Mouse (Mus musculus): ENCODE results near the gene Cib1. TPM values are rescaled to one million over a fixed set of nuclear protein-coding genes. Genes with fewer than 3 reads are reported as not detected.
A peak's percentile ranks its signal among the peaks of the same experiment; 100 is the strongest.

The Cib1 gene
- polyA plus RNA-seq, 1 experiment from 2014 or later = 55.0 TPM

GRCm38 (mm10) chr7:80244851-80245250, 12.2 kb upstream of the Cib1 start:
- 95% methylated on average over 4 of the region's 4 CpGs for WGBS
- no peaks in the 10 kb centered on the region for H3K9me3 ChIP-seq (ENCODE audit: control insufficient read depth, low read length)
- H3K4me2 ChIP-seq = no peak overlapping the region
- no peaks in the 10 kb centered on the region for H3K27me3 ChIP-seq (ENCODE audit: control insufficient read depth, insufficient read depth, low read length)
- no peak for ATAC-seq (ENCODE audit: low FRiP score)
- no peak overlapping the region for H3K4me3 ChIP-seq (ENCODE audit: low read depth, low read length)
- no peaks in the 10 kb centered on the region for H3K4me1 ChIP-seq (ENCODE audit: control insufficient read depth, insufficient read depth, low read length)
- 0 out of 2 replicates have a peak, but pooled peaks cover 2% of the 10 kb centered on the region for H3K36me3 ChIP-seq (ENCODE audit: control insufficient read depth, insufficient read depth, low read length)
- no peak overlapping the region for H3K27ac ChIP-seq (ENCODE audit: low read depth, low read length)
- DNase-seq (ENCODE audit: low spot score, missing footprints) = no peak
- H3K9ac ChIP-seq (ENCODE audit: low read length) = no peak overlapping the region

GRCm38 (mm10) chr7:80241661-80242060, 9.0 kb upstream of the Cib1 start:
- peaks cover 5% of the 10 kb centered on the region; the same call in 1 of the 2 replicates for H3K36me3 ChIP-seq (ENCODE audit: control insufficient read depth, insufficient read depth, low read length)
- no peak overlapping the region for H3K9ac ChIP-seq (ENCODE audit: low read length)
- no peaks in the 10 kb centered on the region for H3K27me3 ChIP-seq (ENCODE audit: control insufficient read depth, insufficient read depth, low read length)
- H3K4me3 ChIP-seq (ENCODE audit: low read depth, low read length) = no peak overlapping the region
- WGBS = 88% methylated on average over 4 of the region's 4 CpGs
- no peak overlapping the region for H3K4me2 ChIP-seq
- no peak for DNase-seq (ENCODE audit: low spot score, missing footprints)
- no peaks in the 10 kb centered on the region for H3K9me3 ChIP-seq (ENCODE audit: control insufficient read depth, low read length)
- no peaks in the 10 kb centered on the region for H3K4me1 ChIP-seq (ENCODE audit: control insufficient read depth, insufficient read depth, low read length)
- ATAC-seq (ENCODE audit: low FRiP score) = no peak
- no peak overlapping the region for H3K27ac ChIP-seq (ENCODE audit: low read depth, low read length)

- H3K4me2 ChIP-seq = no peak overlapping the region
- no peak overlapping the region for H3K27ac ChIP-seq (ENCODE audit: low read depth, low read length)
- no peak overlapping the region for H3K9ac ChIP-seq (ENCODE audit: low read length)
- H3K36me3 ChIP-seq (ENCODE audit: control insufficient read depth, insufficient read depth, low read length) = peaks cover 5% of the 10 kb centered on the region; the same call in 1 of the 2 replicates
- no peak for ATAC-seq (ENCODE audit: low FRiP score)
- H3K27me3 ChIP-seq (ENCODE audit: control insufficient read depth, insufficient read depth, low read length) = no peaks in the 10 kb centered on the region
- no peak for DNase-seq (ENCODE audit: low spot score, missing footprints)
- H3K4me1 ChIP-seq (ENCODE audit: control insufficient read depth, insufficient read depth, low read length) = peaks cover 5% of the 10 kb centered on the region; the same call in 1 of the 2 replicates
- WGBS = 90% methylated on average over 10 of the region's 10 CpGs
- H3K4me3 ChIP-seq (ENCODE audit: low read depth, low read length) = no peak overlapping the region
- no peaks in the 10 kb centered on the region for H3K9me3 ChIP-seq (ENCODE audit: control insufficient read depth, low read length)
Observed at GRCm38 (mm10) chr7:80238542-80238941, 5.9 kb upstream of the Cib1 start.

GRCm38 (mm10) chr7:80233799-80234198, 1.2 kb upstream of the Cib1 start:
- WGBS = 81% methylated on average over 9 of the region's 9 CpGs
- Histone ChIP-seq H3K4me2 (no peak overlapping the region; the same call in 1 of the 2 replicates), H3K27ac (ENCODE audit: low read depth, low read length) (no peak overlapping the region), H3K9me3 (ENCODE audit: control insufficient read depth, low read length) (no peaks in the 10 kb centered on the region), H3K4me3 (ENCODE audit: low read depth, low read length) (no peak overlapping the region), H3K4me1 (ENCODE audit: control insufficient read depth, insufficient read depth, low read length) (peaks cover 9% of the 10 kb centered on the region; the same call in 1 of the 2 replicates), H3K9ac (ENCODE audit: low read length) (no peak overlapping the region), H3K27me3 (ENCODE audit: control insufficient read depth, insufficient read depth, low read length) (no peaks in the 10 kb centered on the region), H3K36me3 (ENCODE audit: control insufficient read depth, insufficient read depth, low read length) (peaks cover 3% of the 10 kb centered on the region; the same call in 1 of the 2 replicates)
- ATAC-seq (ENCODE audit: low FRiP score) = no peak
- DNase-seq (ENCODE audit: low spot score, missing footprints) = no peak

GRCm38 (mm10) chr7:80231971-80232488, 583 bp downstream of the Cib1 start:
- H3K9me3 ChIP-seq (ENCODE audit: control insufficient read depth, low read length) = no peaks in the 10 kb centered on the region
- peak overlapping the region; percentile 55 for H3K9ac ChIP-seq (ENCODE audit: low read length)
- WGBS = under 1% methylated on average over 29 of the region's 29 CpGs
- H3K27me3 ChIP-seq (ENCODE audit: control insufficient read depth, insufficient read depth, low read length) = no peaks in the 10 kb centered on the region
- peak overlapping the region; percentile 58 for H3K4me3 ChIP-seq (ENCODE audit: low read depth, low read length)
- no peak overlapping the region for H3K27ac ChIP-seq (ENCODE audit: low read depth, low read length)
- peaks cover 4% of the 10 kb centered on the region; the same call in 1 of the 2 replicates for H3K36me3 ChIP-seq (ENCODE audit: control insufficient read depth, insufficient read depth, low read length)
- no peak; the same call in 1 of the 2 replicates for ATAC-seq (ENCODE audit: low FRiP score)
- peak; percentile 88 for DNase-seq (ENCODE audit: low spot score, missing footprints)
- peaks cover 9% of the 10 kb centered on the region; the same call in 1 of the 2 replicates for H3K4me1 ChIP-seq (ENCODE audit: control insufficient read depth, insufficient read depth, low read length)
- peak overlapping the region; percentile 81 for H3K4me2 ChIP-seq

GRCm38 (mm10) chr7:80230196-80230595, 2.4 kb downstream of the Cib1 start:
- ATAC-seq (ENCODE audit: low FRiP score) = no peak
- Histone ChIP-seq H3K4me2 (no peak overlapping the region), H3K27ac (ENCODE audit: low read depth, low read length) (no peak overlapping the region), H3K36me3 (ENCODE audit: control insufficient read depth, insufficient read depth, low read length) (peaks cover 11% of the 10 kb centered on the region), H3K4me1 (ENCODE audit: control insufficient read depth, insufficient read depth, low read length) (peaks cover 9% of the 10 kb centered on the region; the same call in 1 of the 2 replicates), H3K9ac (ENCODE audit: low read length) (no peak overlapping the region), H3K4me3 (ENCODE audit: low read depth, low read length) (no peak overlapping the region), H3K9me3 (ENCODE audit: control insufficient read depth, low read length) (no peaks in the 10 kb centered on the region), H3K27me3 (ENCODE audit: control insufficient read depth, insufficient read depth, low read length) (no peaks in the 10 kb centered on the region)
- no peak for DNase-seq (ENCODE audit: low spot score, missing footprints)
- WGBS = 63% methylated on average over 6 of the region's 6 CpGs

- H3K9me3 ChIP-seq (ENCODE audit: control insufficient read depth, low read length) = no peaks in the 10 kb centered on the region
- peaks cover 4% of the 10 kb centered on the region; the same call in 1 of the 2 replicates for H3K4me1 ChIP-seq (ENCODE audit: control insufficient read depth, insufficient read depth, low read length)
- H3K27ac ChIP-seq (ENCODE audit: low read depth, low read length) = no peak overlapping the region
- H3K4me2 ChIP-seq = no peak overlapping the region
- WGBS = 95% methylated on average over 4 of the region's 4 CpGs
- no peak overlapping the region for H3K4me3 ChIP-seq (ENCODE audit: low read depth, low read length)
- DNase-seq (ENCODE audit: low spot score, missing footprints) = no peak
- ATAC-seq (ENCODE audit: low FRiP score) = no peak
- H3K9ac ChIP-seq (ENCODE audit: low read length) = no peak overlapping the region
- no peaks in the 10 kb centered on the region for H3K27me3 ChIP-seq (ENCODE audit: control insufficient read depth, insufficient read depth, low read length)
- H3K36me3 ChIP-seq (ENCODE audit: control insufficient read depth, insufficient read depth, low read length) = peaks cover 20% of the 10 kb centered on the region
Observed at GRCm38 (mm10) chr7:80227065-80227464, 5.5 kb downstream of the Cib1 start.

GRCm38 (mm10) chr7:80221179-80221750, 11.3 kb downstream of the Cib1 start:
- peaks cover 32% of the 10 kb centered on the region for H3K36me3 ChIP-seq (ENCODE audit: control insufficient read depth, insufficient read depth, low read length)

GRCm38 (mm10) chr7:80220237-80220797, 12.3 kb downstream of the Cib1 start:
- 95% methylated on average over 9 of the region's 9 CpGs for WGBS
- no peak for ATAC-seq (ENCODE audit: low FRiP score)
- Histone ChIP-seq H3K27ac (ENCODE audit: low read depth, low read length) (no peak overlapping the region), H3K27me3 (ENCODE audit: control insufficient read depth, insufficient read depth, low read length) (no peaks in the 10 kb centered on the region), H3K4me1 (ENCODE audit: control insufficient read depth, insufficient read depth, low read length) (no peaks in the 10 kb centered on the region), H3K36me3 (ENCODE audit: control insufficient read depth, insufficient read depth, low read length) (peaks cover 27% of the 10 kb centered on the region), H3K4me3 (ENCODE audit: low read depth, low read length) (no peak overlapping the region), H3K9ac (ENCODE audit: low read length) (no peak overlapping the region), H3K9me3 (ENCODE audit: control insufficient read depth, low read length) (no peaks in the 10 kb centered on the region), H3K4me2 (no peak overlapping the region)
- DNase-seq (ENCODE audit: low spot score, missing footprints) = no peak

More at GRCm38 (mm10) chr7:80221179-80221750, 11.3 kb downstream of the Cib1 start:
- H3K4me2 ChIP-seq = no peak overlapping the region
- H3K4me3 ChIP-seq (ENCODE audit: low read depth, low read length) = no peak overlapping the region
- DNase-seq (ENCODE audit: low spot score, missing footprints) (no peak), ATAC-seq (ENCODE audit: low FRiP score) (no peak)
- no peaks in the 10 kb centered on the region for H3K9me3 ChIP-seq (ENCODE audit: control insufficient read depth, low read length)
- H3K27me3 ChIP-seq (ENCODE audit: control insufficient read depth, insufficient read depth, low read length) = no peaks in the 10 kb centered on the region
- no peak overlapping the region for H3K27ac ChIP-seq (ENCODE audit: low read depth, low read length)
- H3K9ac ChIP-seq (ENCODE audit: low read length) = no peak overlapping the region
- no peaks in the 10 kb centered on the region for H3K4me1 ChIP-seq (ENCODE audit: control insufficient read depth, insufficient read depth, low read length)
- 88% methylated on average over 4 of the region's 4 CpGs for WGBS

Data from midbrain, embryonic 11.5 days (tissue).